Comparison of ENCODE assay signal across 9 mouse cellular contexts in the genomic region with DNA sequence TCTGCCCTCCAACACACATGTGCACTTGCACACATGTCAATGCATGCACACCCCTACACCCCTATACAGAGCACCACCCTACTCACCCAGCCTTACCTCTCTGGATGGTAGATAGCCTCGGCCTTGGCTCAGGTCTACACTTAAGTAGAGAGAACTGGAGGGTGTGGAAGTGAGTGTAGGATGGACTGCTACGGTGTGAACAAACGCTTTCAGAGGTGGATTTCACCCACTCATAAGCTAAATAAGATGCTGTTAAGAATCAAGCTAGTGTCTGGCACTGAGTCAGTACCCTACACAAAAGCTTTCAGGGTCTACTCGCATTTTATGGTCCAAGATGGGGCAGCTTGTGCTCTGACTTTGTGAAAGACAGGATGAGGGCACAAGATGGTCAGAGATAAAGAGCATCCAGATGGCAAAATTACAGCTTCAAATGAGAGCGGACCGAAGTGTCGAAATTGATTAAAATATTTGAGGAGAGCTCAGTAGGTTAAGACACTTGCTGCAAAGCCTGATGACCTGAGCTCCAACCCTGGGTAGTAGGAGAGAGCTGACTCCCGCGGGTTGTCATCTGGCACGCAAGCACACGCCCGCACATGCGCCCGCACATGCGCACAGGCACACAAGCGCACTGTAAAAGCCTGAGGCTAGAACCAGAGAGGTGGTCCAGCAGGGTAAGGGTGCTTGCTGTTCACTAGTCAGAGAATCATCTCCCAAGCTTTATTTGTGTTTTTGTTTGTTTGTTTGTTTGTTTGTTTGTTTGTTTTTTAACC. TPM values are rescaled to one million over a fixed set of nuclear protein-coding genes. Genes with fewer than 3 reads are reported as not detected.
A peak's percentile ranks its signal among the peaks of the same experiment; 100 is the strongest.
DNase-seq lines count a peak whose midpoint lies in the region; ATAC-seq and TF ChIP-seq lines count a peak whose summit lies in the region.
"Had no signal": no experiment of that assay in that cellular context is flagged by ENCODE, and none has a peak within 500 bp of the region (broad histone marks: within the 10 kb centered on the region; RNA-seq: fewer than 3 reads in every experiment).

No protein-coding gene starts in this region.

- H3K4me3 ChIP-seq in kidney, embryonic 15.5 days (replicated peaks), result no peak overlapping the region
- no peak overlapping the region for H3K4me3 ChIP-seq in kidney, embryonic 14.5 days (ENCODE audit: low read length)
- peak overlapping the region in 1 of 2 experiments; percentile 16; a peak in 1 of 4 replicates for H3K4me3 ChIP-seq in ES-E14 (ENCODE audit: insufficient read depth in 1 of 2, low read depth in 1 of 2, low read length in 2 of 2, poor library complexity in 1 of 2, severe bottlenecking in 1 of 2)
- no peak overlapping the region for H3K4me3 ChIP-seq in hindbrain, embryonic 15.5 days
- H3K4me3 ChIP-seq in liver, embryonic 14.5 days (ENCODE audit: insufficient read depth in 1 of 2, low read depth in 2 of 2, low read length in 2 of 2), result no peak overlapping the region

- WGBS in kidney, embryonic 15.5 days, result 72% methylated on average over 16 of the region's 16 CpGs
- 69% methylated on average over 16 of the region's 16 CpGs for WGBS in kidney, embryonic 14.5 days
- 81% methylated on average over 16 of the region's 16 CpGs for WGBS in hindbrain, embryonic 15.5 days
- WGBS in liver, embryonic 14.5 days (ENCODE audit: insufficient replicate concordance), result 66% methylated on average over 16 of the region's 16 CpGs

- DNase-seq in ES-E14 (ENCODE audit: low read depth, low spot score), result peak; percentile 35
- DNase-seq in brain, adult 2 months (ENCODE audit: low read depth, low spot score), result peak; percentile 76
- DNase-seq in liver, embryonic 14.5 days (ENCODE audit: low read depth in 3 of 3, low spot score in 3 of 3), result no peak
- DNase-seq in ovary, postnatal 14 days (ENCODE audit: low spot score), result no peak
- no peak for DNase-seq in urinary bladder, postnatal 10 days (ENCODE audit: low spot score)

- no peaks in the 10 kb centered on the region for H3K9me3 ChIP-seq in kidney, embryonic 15.5 days (replicated peaks)
- no peaks in the 10 kb centered on the region for H3K9me3 ChIP-seq in kidney, embryonic 14.5 days (ENCODE audit: control insufficient read depth, low read length)
- H3K9me3 ChIP-seq in ES-E14 (ENCODE audit: control insufficient read depth, insufficient read depth, low read depth, low read length), result no peaks in the 10 kb centered on the region
- H3K9me3 ChIP-seq in hindbrain, embryonic 15.5 days, result no peaks in the 10 kb centered on the region
- H3K9me3 ChIP-seq in liver, embryonic 14.5 days (ENCODE audit: control insufficient read depth, low read length), result no peaks in the 10 kb centered on the region

- TF ChIP-seq CTCF in liver, embryonic 14.5 days (IDR thresholded peaks at IDR 0.05; ENCODE audit: low read depth), result no peak

- no peak overlapping the region for H3K27ac ChIP-seq in kidney, embryonic 15.5 days
- H3K27ac ChIP-seq in kidney, embryonic 14.5 days (ENCODE audit: low read depth, low read length), result no peak overlapping the region
- no peak overlapping the region for H3K27ac ChIP-seq in ES-E14 (ENCODE audit: insufficient read depth, low read depth, low read length, poor library complexity, severe bottlenecking)
- no peak overlapping the region for H3K27ac ChIP-seq in hindbrain, embryonic 15.5 days (replicated peaks)
- no peak overlapping the region for H3K27ac ChIP-seq in liver, embryonic 14.5 days

- no peak for TF ChIP-seq EP300 in liver, embryonic 14.5 days (IDR thresholded peaks at IDR 0.05; ENCODE audit: low read depth)

- H3K4me2 ChIP-seq in kidney, embryonic 15.5 days, result peak overlapping the region; percentile 23; the same call in 1 of the 2 replicates
- no peak overlapping the region for H3K4me2 ChIP-seq in kidney, embryonic 14.5 days (replicated peaks; ENCODE audit: low read depth, low read length)
- H3K4me2 ChIP-seq in hindbrain, embryonic 15.5 days, result peak overlapping the region; percentile 16
- peak overlapping the region; percentile 6; the same call in 1 of the 2 replicates for H3K4me2 ChIP-seq in liver, embryonic 14.5 days (ENCODE audit: low read depth)

- in situ Hi-C loops in ES-E14 (cut with MboI; ENCODE audit: low sequenced_read_pairs in 2 of 2, unreplicated experiment in 2 of 2), result no loop called here

- no peaks in the 10 kb centered on the region for H3K36me3 ChIP-seq in kidney, embryonic 15.5 days
- H3K36me3 ChIP-seq in kidney, embryonic 14.5 days (ENCODE audit: control insufficient read depth, insufficient read depth, low read length), result no peaks in the 10 kb centered on the region
- no peaks in the 10 kb centered on the region for H3K36me3 ChIP-seq in ES-E14 (ENCODE audit: control insufficient read depth, insufficient read depth, low read length, poor library complexity, severe bottlenecking)
- no peaks in the 10 kb centered on the region for H3K36me3 ChIP-seq in hindbrain, embryonic 15.5 days
- no peaks in the 10 kb centered on the region for H3K36me3 ChIP-seq in liver, embryonic 14.5 days (replicated peaks; ENCODE audit: control insufficient read depth, insufficient read depth, low read depth)

- H3K4me1 ChIP-seq in kidney, embryonic 15.5 days, result no peaks in the 10 kb centered on the region
- no peaks in the 10 kb centered on the region for H3K4me1 ChIP-seq in kidney, embryonic 14.5 days (ENCODE audit: control insufficient read depth, insufficient read depth, low read length)
- H3K4me1 ChIP-seq in ES-E14 (ENCODE audit: control insufficient read depth in 2 of 2, insufficient read depth in 2 of 2, low read length in 2 of 2, poor library complexity in 1 of 2), result peaks cover 0 to 4% of the 10 kb centered on the region in 2 experiments; a peak in 2 of 4 replicates
- no peaks in the 10 kb centered on the region for H3K4me1 ChIP-seq in hindbrain, embryonic 15.5 days (replicated peaks)
- H3K4me1 ChIP-seq in liver, embryonic 14.5 days (replicated peaks; ENCODE audit: control insufficient read depth in 2 of 2, insufficient read depth in 2 of 2, low read length in 1 of 2), result no peaks in the 10 kb centered on the region

- 0 out of 2 replicates have a peak, but pooled peaks cover 5% of the 10 kb centered on the region for H3K27me3 ChIP-seq in kidney, embryonic 15.5 days
- no peaks in the 10 kb centered on the region for H3K27me3 ChIP-seq in kidney, embryonic 14.5 days (ENCODE audit: control insufficient read depth, insufficient read depth, low read length)
- no peaks in the 10 kb centered on the region for H3K27me3 ChIP-seq in hindbrain, embryonic 15.5 days
- no peaks in the 10 kb centered on the region for H3K27me3 ChIP-seq in liver, embryonic 14.5 days (ENCODE audit: control insufficient read depth, insufficient read depth, low read length)

- ATAC-seq in kidney, embryonic 15.5 days (replicated peaks; ENCODE audit: low FRiP score), result no peak
- no peak for ATAC-seq in kidney, embryonic 14.5 days (ENCODE audit: low FRiP score, low TSS enrichment)
- no peak for ATAC-seq in hindbrain, embryonic 15.5 days (ENCODE audit: low FRiP score, low read depth)
- no peak for ATAC-seq in liver, embryonic 14.5 days (ENCODE audit: insufficient read depth)

- H3K9ac ChIP-seq in kidney, embryonic 15.5 days, result no peak overlapping the region
- H3K9ac ChIP-seq in kidney, embryonic 14.5 days (ENCODE audit: low read depth, low read length), result no peak overlapping the region
- no peak overlapping the region for H3K9ac ChIP-seq in ES-E14 (ENCODE audit: insufficient read depth, low read depth, low read length, poor library complexity, severe bottlenecking)
- H3K9ac ChIP-seq in hindbrain, embryonic 15.5 days, result no peak overlapping the region
- H3K9ac ChIP-seq in liver, embryonic 14.5 days (replicated peaks), result no peak overlapping the region

TF ChIP-seq in ES-E14, 5 proteins besides CTCF, POLR2A, EP300 and RAD21:
- TF ChIP-seq CHD2 (IDR thresholded peaks at IDR 0.05; ENCODE audit: low read depth, low read length) (no peak), ZNF384 (IDR thresholded peaks at IDR 0.05; ENCODE audit: low read depth, low read length) (peak; percentile 44; the same call in 1 of the 2 replicates)

RNA-seq across cellular contexts. Expression of a gene that starts 23.1 kb away (rescaled TPM):
- 0.32 and 0.40 TPM in 2 replicates for polyA plus RNA-seq in kidney, embryonic 15.5 days (2015; fragmentation: Nextera tagmentation; extraction: Ambion mirVana)
- polyA plus RNA-seq in kidney, embryonic 14.5 days (2014; fragmentation: Nextera tagmentation; extraction: Ambion mirVana), result 0.13 and 0.39 TPM in 2 replicates
- 0.27 and 0.42 TPM in 2 replicates for total RNA-seq in ES-E14 (2012; rRNA removed)
- 0.34 and 0.41 TPM in 2 replicates for polyA plus RNA-seq in hindbrain, embryonic 15.5 days (2015; fragmentation: Nextera tagmentation; extraction: Ambion mirVana)
- polyA plus RNA-seq in liver, embryonic 14.5 days (2012; rRNA removed), result 0.08 and 0.10 TPM in 2 replicates
- polyA plus RNA-seq in liver, embryonic 14.5 days (2014; fragmentation: Nextera tagmentation; extraction: Ambion mirVana), result not detected in 2 replicates

RNA-seq across cellular contexts. Expression of a gene that starts 23.2 kb away (rescaled TPM):
- polyA plus RNA-seq in kidney, embryonic 15.5 days (2015; fragmentation: Nextera tagmentation; extraction: Ambion mirVana), result 391 and 393 TPM in 2 replicates
- 398 and 419 TPM in 2 replicates for polyA plus RNA-seq in kidney, embryonic 14.5 days (2014; fragmentation: Nextera tagmentation; extraction: Ambion mirVana)
- 308 and 393 TPM in 2 replicates for total RNA-seq in ES-E14 (2012; rRNA removed)
- 372 and 389 TPM in 2 replicates for polyA plus RNA-seq in hindbrain, embryonic 15.5 days (2015; fragmentation: Nextera tagmentation; extraction: Ambion mirVana)
- polyA plus RNA-seq in liver, embryonic 14.5 days (2012; rRNA removed), result 130 and 180 TPM in 2 replicates
- polyA plus RNA-seq in liver, embryonic 14.5 days (2014; fragmentation: Nextera tagmentation; extraction: Ambion mirVana), result 259 and 263 TPM in 2 replicates

RNA-seq across cellular contexts. Expression of a gene that starts 59.4 kb away (rescaled TPM):
- not detected in 2 replicates for polyA plus RNA-seq in kidney, embryonic 15.5 days (2015; fragmentation: Nextera tagmentation; extraction: Ambion mirVana)
- not detected in 2 replicates for polyA plus RNA-seq in kidney, embryonic 14.5 days (2014; fragmentation: Nextera tagmentation; extraction: Ambion mirVana)
- total RNA-seq in ES-E14 (2012; rRNA removed), result not detected in 2 replicates
- 0.41 TPM in 1 of 2 replicates, not detected in the other for polyA plus RNA-seq in hindbrain, embryonic 15.5 days (2015; fragmentation: Nextera tagmentation; extraction: Ambion mirVana)
- polyA plus RNA-seq in liver, embryonic 14.5 days (2012; rRNA removed), result not detected in 2 replicates
- polyA plus RNA-seq in liver, embryonic 14.5 days (2014; fragmentation: Nextera tagmentation; extraction: Ambion mirVana), result not detected in 2 replicates
- total RNA-seq: layer of hippocampus, postnatal 25 days had no signal

Comparison
In these comparisons a context has a peak if more than half of its experiments do, and no peak if none do; other contexts are left out.
1. DNase-seq: peak in ES-E14 (single experiment) and brain, adult 2 months (single experiment); none in liver, embryonic 14.5 days (0 of 3), ovary, postnatal 14 days (single experiment) and urinary bladder, postnatal 10 days (single experiment).